Mouse (Mus musculus): ENCODE measurements at regions not wholly inside any gene's neighbourhood (a gene's known extent, or its start where the extent isn't known, plus 50 kb on each side); places are given as distances from the start of the nearest gene placed in this dataset.
"Not testable (repeated sequence)": the region's sequence is repeated elsewhere in the genome, so short reads cannot be mapped to it uniquely, and the experiment has no call there.

DNA sequence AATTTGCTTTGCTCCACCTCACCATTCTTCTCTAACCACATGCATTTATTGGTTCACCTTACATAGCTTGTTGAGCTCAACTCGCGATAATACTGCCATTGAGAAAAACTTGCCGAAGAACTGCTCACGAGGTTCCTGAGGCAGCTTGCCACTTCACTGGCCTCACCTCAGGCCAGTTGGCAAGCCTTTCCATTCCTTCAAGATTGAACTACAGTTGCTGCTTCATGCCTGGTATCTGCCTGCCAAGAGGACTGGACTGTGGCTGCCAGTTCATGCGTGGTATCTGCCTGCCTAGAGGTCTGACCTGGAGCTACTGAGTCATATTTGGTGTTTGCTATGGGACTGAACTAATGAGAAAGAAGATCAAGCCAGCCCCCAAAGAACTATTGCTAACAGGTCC is 420.9 kb downstream of the 1190002N15Rik start:
- no peak for DNase-seq (ENCODE audit: low spot score)

- DNase-seq (ENCODE audit: low spot score) = not testable (repeated sequence)
These were observed 430.2 kb downstream of the 1190002N15Rik start for GRCm38 (mm10) chr9:94107701-94108100.

DNA sequence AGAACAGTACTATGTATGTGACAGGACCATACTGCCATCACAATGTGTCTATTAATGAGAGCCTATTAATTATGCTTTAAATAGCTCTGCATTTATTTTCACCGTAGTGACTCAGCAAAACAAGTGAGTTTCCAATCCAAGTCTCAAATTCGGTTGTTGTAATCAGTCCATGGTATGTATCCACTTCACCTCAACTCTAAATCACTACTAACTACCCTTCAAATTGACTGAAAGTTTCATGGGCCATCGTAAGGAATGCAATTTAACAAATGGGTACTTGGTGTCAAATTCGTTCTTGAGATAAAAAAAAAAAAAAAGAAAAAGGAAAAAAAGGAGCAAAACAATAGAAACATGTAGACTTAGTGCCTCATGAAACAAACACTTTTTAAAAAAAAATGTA is 433.2 kb downstream of the 1190002N15Rik start:
- DNase-seq (ENCODE audit: low spot score) = no peak

- no peak for DNase-seq (ENCODE audit: low spot score)
These were observed 435.9 kb downstream of the 1190002N15Rik start for GRCm38 (mm10) chr9:94101958-94102357.

GRCm38 (mm10) chr9:94094800-94095199 is 443.1 kb downstream of the 1190002N15Rik start:
- no peak for DNase-seq (ENCODE audit: low spot score)

- DNase-seq (ENCODE audit: low spot score) = no peak
These were observed 446.1 kb downstream of the 1190002N15Rik start for GRCm38 (mm10) chr9:94091658-94092225.

- DNase-seq (ENCODE audit: low spot score) = no peak
These were observed 448.1 kb downstream of the 1190002N15Rik start for GRCm38 (mm10) chr9:94089759-94090158.

GRCm38 (mm10) chr9:94083629-94084411 is 454.1 kb downstream of the 1190002N15Rik start:
- DNase-seq (ENCODE audit: low spot score) = no peak

DNA sequence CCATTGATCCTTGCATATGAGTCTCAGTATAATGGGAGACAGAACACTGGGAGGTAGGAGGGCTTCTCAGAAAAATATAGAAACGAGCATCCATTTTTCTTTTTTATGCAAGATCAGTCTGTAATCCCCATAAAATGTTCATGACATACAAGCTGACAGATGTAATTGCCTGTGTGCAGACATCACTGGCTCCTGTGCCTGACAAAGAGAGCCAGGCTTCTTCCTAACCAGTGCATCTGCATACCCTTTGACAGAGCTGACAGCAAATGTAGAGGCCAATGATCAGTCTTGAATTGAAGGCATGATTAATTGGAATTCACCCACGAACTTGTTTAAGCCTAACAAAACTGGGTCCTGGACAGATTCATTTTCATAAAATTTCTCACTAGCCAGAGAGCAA is 463.0 kb downstream of the 1190002N15Rik start:
- DNase-seq (ENCODE audit: low spot score) = no peak

GRCm38 (mm10) chr9:94067121-94067520 is 470.8 kb downstream of the 1190002N15Rik start:
- no peak for DNase-seq (ENCODE audit: low spot score)

GRCm38 (mm10) chr9:94053229-94053628 is 484.7 kb downstream of the 1190002N15Rik start:
- DNase-seq (ENCODE audit: low spot score) = no peak

DNA sequence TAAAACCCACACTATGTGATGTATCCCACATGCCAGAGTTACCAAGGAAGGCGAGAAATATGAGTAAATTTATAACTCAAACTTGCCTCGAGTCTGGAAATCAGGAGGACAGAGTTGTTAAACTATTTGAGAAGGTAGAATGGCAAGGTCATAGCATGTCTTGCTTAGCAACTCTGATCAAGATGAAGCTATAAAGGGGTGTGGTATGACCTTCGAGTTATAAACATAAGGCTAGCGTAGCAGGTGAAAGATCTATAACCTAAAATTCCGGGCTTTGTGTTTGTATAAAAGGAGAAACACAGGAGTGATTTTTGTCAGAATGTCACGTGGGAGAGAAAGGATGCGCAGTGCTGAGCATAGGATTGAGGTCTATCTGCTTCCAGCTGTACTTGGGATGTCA is 490.0 kb downstream of the 1190002N15Rik start:
- no peak for DNase-seq (ENCODE audit: low spot score)

GRCm38 (mm10) chr9:94045462-94046126 is 492.3 kb downstream of the 1190002N15Rik start:
- no peak for DNase-seq (ENCODE audit: low spot score)

DNA sequence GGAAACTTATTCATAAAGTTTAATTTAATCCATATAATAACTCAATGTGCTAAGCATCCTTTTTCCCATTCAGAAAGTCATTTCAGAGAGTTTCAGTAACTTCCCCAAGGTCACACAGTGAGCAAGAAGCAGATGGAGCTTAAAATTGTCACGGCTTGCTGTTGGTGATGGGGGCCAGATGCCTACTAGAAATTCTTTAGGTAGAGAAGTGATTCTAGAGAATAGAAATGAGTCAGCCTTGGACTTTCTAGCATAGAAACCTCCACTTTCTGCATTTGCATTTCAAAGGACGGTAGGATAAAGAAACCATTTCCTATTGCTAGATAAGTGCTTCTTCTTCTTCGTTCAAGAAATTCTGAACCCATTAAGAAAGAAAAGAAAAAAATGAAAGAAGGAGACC is 514.1 kb downstream of the 1190002N15Rik start:
- DNase-seq (ENCODE audit: low spot score) = no peak

DNA sequence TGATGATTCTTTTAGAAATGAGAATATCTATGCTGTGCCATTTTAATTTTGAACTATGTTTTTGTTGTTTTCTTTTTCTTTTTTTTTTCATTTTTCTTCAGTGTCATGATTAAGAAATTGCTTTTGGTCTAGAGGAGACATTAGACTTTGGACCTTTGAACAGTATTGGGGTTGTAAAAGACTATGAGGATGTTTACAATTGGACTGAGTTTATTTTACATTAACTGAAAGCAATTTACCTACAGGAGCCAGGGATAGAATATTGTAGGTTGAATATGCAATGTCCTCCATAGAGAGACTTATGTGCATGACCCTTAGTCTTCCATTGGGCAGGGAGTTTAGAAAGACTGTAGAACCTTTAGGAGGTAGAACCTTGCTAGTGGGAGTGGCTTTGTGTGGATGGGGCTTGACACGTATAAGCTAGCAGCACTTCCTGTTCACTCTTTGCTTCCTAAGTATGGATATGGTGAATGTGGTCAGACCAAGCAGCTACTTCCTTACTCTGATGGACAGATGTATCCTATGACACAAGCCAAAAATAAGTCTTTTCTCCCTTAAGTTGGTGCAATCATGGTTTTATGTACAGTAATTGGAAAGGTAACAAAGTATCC is 516.5 kb downstream of the 1190002N15Rik start:
- no peak for DNase-seq (ENCODE audit: low spot score)

DNA sequence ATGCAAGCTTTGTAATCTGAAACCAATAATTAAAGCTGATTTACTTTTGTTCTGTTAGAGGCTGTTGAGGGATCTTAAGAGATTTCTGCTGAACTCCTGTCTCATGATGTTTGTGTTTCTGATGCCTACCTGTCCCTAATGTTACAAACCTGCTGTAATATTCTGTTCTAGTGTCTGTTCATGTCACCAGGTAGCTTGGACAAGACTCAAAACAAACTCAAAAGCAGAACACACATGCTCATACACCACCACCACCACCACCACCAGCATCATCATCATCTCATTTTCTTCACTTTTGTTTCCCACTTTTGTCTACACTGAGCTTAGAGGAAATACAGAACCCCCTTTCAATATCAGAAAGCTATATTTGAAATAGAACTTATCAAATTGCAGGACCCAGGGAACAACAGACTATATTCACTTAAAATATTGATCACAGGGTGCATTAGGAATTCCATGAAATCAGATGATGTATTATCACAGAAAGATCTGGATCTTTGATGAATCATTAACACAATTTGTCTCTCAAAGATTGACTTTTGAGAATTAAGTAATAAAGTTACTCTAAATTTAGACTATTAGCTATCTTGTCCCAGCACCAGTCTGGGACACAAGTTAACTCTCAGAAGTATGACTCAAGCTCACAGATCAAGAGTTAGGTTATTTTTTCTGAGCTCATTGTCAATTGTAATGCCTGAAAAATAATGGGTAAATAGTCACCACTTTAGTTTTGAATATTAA is 521.0 kb downstream of the 1190002N15Rik start:
- no peak for DNase-seq (ENCODE audit: low spot score)

- no peak for DNase-seq (ENCODE audit: low spot score)
These were observed 545.7 kb downstream of the 1190002N15Rik start for GRCm38 (mm10) chr9:93992216-93992615.

GRCm38 (mm10) chr9:93991141-93991540 is 546.7 kb downstream of the 1190002N15Rik start:
- DNase-seq (ENCODE audit: low spot score) = no peak

DNA sequence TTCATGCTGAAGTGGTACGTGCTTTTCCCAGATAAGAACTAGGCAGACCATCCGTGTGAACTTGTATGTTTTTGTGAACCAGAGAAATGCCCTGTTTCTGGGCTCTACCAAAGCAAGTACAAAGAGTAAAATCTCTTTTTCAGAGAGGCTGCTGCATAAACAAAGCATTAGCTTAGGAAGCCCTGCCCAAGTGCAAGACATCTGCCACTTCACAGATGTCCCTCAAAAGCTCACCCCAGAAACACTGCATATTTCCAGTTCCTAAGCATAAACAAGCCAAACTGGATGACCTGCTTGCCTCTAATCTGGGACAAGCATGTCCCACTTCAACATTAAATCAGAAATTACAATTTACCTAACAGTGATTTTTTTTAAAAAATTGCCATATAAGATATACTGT is 556.7 kb downstream of the 1190002N15Rik start:
- DNase-seq (ENCODE audit: low spot score) = no peak

GRCm38 (mm10) chr9:93969691-93970284 is 568.1 kb downstream of the 1190002N15Rik start:
- DNase-seq (ENCODE audit: low spot score) = no peak

DNA sequence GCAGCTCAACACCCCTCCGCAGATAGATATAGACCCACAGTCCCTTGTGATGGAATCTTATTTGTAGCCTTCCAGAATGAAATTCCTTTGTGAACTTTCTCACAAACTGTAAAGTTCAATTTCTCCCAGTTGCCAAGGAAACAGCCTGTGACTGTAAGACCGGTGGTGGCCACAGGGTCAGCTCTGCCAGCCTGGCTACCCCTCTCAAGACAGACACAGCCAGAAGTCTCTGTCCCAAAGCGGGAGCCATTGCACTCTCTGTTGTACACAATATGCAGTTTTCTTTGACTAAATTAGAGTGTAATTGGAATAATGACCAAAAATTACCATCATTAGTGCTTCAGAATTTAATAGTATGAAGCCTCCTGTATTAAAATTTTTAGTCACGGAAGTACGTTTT is 568.8 kb downstream of the 1190002N15Rik start:
- no peak for DNase-seq (ENCODE audit: low spot score)
